Mouse (Mus musculus): ENCODE data around the gene Mxd1. TPM values are rescaled to one million over a fixed set of nuclear protein-coding genes. Genes with fewer than 3 reads are reported as not detected.
A peak's percentile ranks its signal among the peaks of the same experiment; 100 is the strongest.

The Mxd1 gene
- total and polyA plus RNA-seq, 3 experiments: 4.4 to 6.7 (median 6.0) TPM

- no peak for DNase-seq
- Histone ChIP-seq H3K9ac (ENCODE audit: low read depth, low read length) (no peak overlapping the region), H3K79me2 (replicated peaks; ENCODE audit: control insufficient read depth, insufficient read depth, low read length) (no peaks in the 10 kb centered on the region), H3K4me1 (ENCODE audit: control insufficient read depth, insufficient read depth, low read length) (no peaks in the 10 kb centered on the region; the same call in 1 of the 2 replicates), H3K27me3 (ENCODE audit: control insufficient read depth, insufficient read depth, low read length) (no peaks in the 10 kb centered on the region), H3K36me3 (ENCODE audit: control insufficient read depth, insufficient read depth, low read length) (no peaks in the 10 kb centered on the region), H3K4me3 (no peak overlapping the region), H3K27ac (no peak overlapping the region)
- TF ChIP-seq EP300 (IDR thresholded peaks at IDR 0.05; ENCODE audit: insufficient read depth, low read depth, low read length): no peak
- no peak for TF ChIP-seq CTCF (IDR thresholded peaks at IDR 0.05)
- no peak for TF ChIP-seq POLR2A (IDR thresholded peaks at IDR 0.05; ENCODE audit: insufficient read depth, low read depth, low read length)
- 80% methylated on average over 2 of the region's 2 CpGs for WGBS
- intact Hi-C loops (cut with DNase I): no loop called here
Measured at GRCm38 (mm10) chr6:86637860-86638259, 31.1 kb downstream of the Mxd1 start.

- Histone ChIP-seq H3K27me3 (ENCODE audit: control insufficient read depth, insufficient read depth, low read length) (no peaks in the 10 kb centered on the region), H3K9ac (ENCODE audit: low read depth, low read length) (no peak overlapping the region), H3K4me3 (no peak overlapping the region), H3K79me2 (replicated peaks; ENCODE audit: control insufficient read depth, insufficient read depth, low read length) (no peaks in the 10 kb centered on the region), H3K4me1 (ENCODE audit: control insufficient read depth, insufficient read depth, low read length) (no peaks in the 10 kb centered on the region; the same call in 1 of the 2 replicates), H3K36me3 (ENCODE audit: control insufficient read depth, insufficient read depth, low read length) (no peaks in the 10 kb centered on the region), H3K27ac (no peak overlapping the region)
- no peak for DNase-seq
- intact Hi-C loops (cut with DNase I): no loop called here
- TF ChIP-seq EP300 (IDR thresholded peaks at IDR 0.05; ENCODE audit: insufficient read depth, low read depth, low read length) (no peak), POLR2A (IDR thresholded peaks at IDR 0.05; ENCODE audit: insufficient read depth, low read depth, low read length) (no peak)
- 48% methylated on average over 4 of the region's 4 CpGs for WGBS
Measured at GRCm38 (mm10) chr6:86637171-86637835, 31.7 kb downstream of the Mxd1 start.

GRCm38 (mm10) chr6:86636495-86636894 is 32.5 kb downstream of the Mxd1 start:
- H3K79me2 ChIP-seq (replicated peaks; ENCODE audit: control insufficient read depth, insufficient read depth, low read length): no peaks in the 10 kb centered on the region
- intact Hi-C loops (cut with DNase I): no loop called here
- peak; percentile 41 to 74 for DNase-seq
- 48% methylated on average over 2 of the region's 2 CpGs for WGBS
- H3K4me1 ChIP-seq (ENCODE audit: control insufficient read depth, insufficient read depth, low read length): no peaks in the 10 kb centered on the region; the same call in 1 of the 2 replicates
- H3K4me3 ChIP-seq: no peak overlapping the region
- H3K36me3 ChIP-seq (ENCODE audit: control insufficient read depth, insufficient read depth, low read length): no peaks in the 10 kb centered on the region
- no peaks in the 10 kb centered on the region for H3K27me3 ChIP-seq (ENCODE audit: control insufficient read depth, insufficient read depth, low read length)
- TF ChIP-seq EP300 (IDR thresholded peaks at IDR 0.05; ENCODE audit: insufficient read depth, low read depth, low read length) (0 out of 2 replicates have a peak, but pooled peaks have one; percentile 36), CTCF (IDR thresholded peaks at IDR 0.05) (no peak)
- H3K9ac ChIP-seq (ENCODE audit: low read depth, low read length): no peak overlapping the region
- no peak overlapping the region for H3K27ac ChIP-seq

- DNase-seq: no peak
- 75% methylated on average over 3 of the region's 3 CpGs for WGBS
- no peak overlapping the region for H3K4me3 ChIP-seq
- H3K4me1 ChIP-seq (ENCODE audit: control insufficient read depth, insufficient read depth, low read length): no peaks in the 10 kb centered on the region
- no peak overlapping the region for H3K27ac ChIP-seq
- intact Hi-C loops (cut with DNase I): no loop called here
- H3K27me3 ChIP-seq (ENCODE audit: control insufficient read depth, insufficient read depth, low read length): no peaks in the 10 kb centered on the region
- no peak overlapping the region for H3K9ac ChIP-seq (ENCODE audit: low read depth, low read length)
- H3K79me2 ChIP-seq (replicated peaks; ENCODE audit: control insufficient read depth, insufficient read depth, low read length): no peaks in the 10 kb centered on the region
- H3K36me3 ChIP-seq (ENCODE audit: control insufficient read depth, insufficient read depth, low read length): no peaks in the 10 kb centered on the region
- TF ChIP-seq CTCF (IDR thresholded peaks at IDR 0.05): no peak
- no peak for TF ChIP-seq POLR2A (IDR thresholded peaks at IDR 0.05; ENCODE audit: insufficient read depth, low read depth, low read length)
- TF ChIP-seq EP300 (IDR thresholded peaks at IDR 0.05; ENCODE audit: insufficient read depth, low read depth, low read length): no peak
Measured at GRCm38 (mm10) chr6:86630141-86630540, 38.8 kb downstream of the Mxd1 start.

GRCm38 (mm10) chr6:86627946-86628345 is 41.0 kb downstream of the Mxd1 start, which contains the start of gene Asprv1:
TSS of gene Asprv1 (plus strand) at chr6:86628164.
- no peak for TF ChIP-seq EP300 (IDR thresholded peaks at IDR 0.05; ENCODE audit: insufficient read depth, low read depth, low read length)
- TF ChIP-seq CTCF (IDR thresholded peaks at IDR 0.05): no peak
- TF ChIP-seq POLR2A (IDR thresholded peaks at IDR 0.05; ENCODE audit: insufficient read depth, low read depth, low read length): no peak
- H3K9ac ChIP-seq (ENCODE audit: low read depth, low read length): no peak within 1 kb of the TSS
- 0 out of 2 replicates have a peak, but pooled peaks cover 2% of the 10 kb centered on the region for H3K4me1 ChIP-seq (ENCODE audit: control insufficient read depth, insufficient read depth, low read length)
- H3K27me3 ChIP-seq (ENCODE audit: control insufficient read depth, insufficient read depth, low read length): no peaks in the 10 kb centered on the region
- H3K4me3 ChIP-seq: no peak within 1 kb of the TSS
- H3K27ac ChIP-seq: no peak within 1 kb of the TSS
- no peaks in the 10 kb centered on the region for H3K79me2 ChIP-seq (replicated peaks; ENCODE audit: control insufficient read depth, insufficient read depth, low read length)
- no peak for DNase-seq
- intact Hi-C loops (cut with DNase I): no loop called here
- no peaks in the 10 kb centered on the region for H3K36me3 ChIP-seq (ENCODE audit: control insufficient read depth, insufficient read depth, low read length)
- WGBS: 71% methylated on average over 10 of the region's 10 CpGs
